Mouse (Mus musculus) myocyte (in vitro differentiated cells): ENCODE data around the gene Alyref2. TPM values are rescaled to one million over a fixed set of nuclear protein-coding genes. Genes with fewer than 3 reads are reported as not detected.

Experiments
- H3K27me3 ChIP-seq: one replicate; pipeline ENCODE4 v1.6.1; 2011; ENCODE audit not compliant: control insufficient read depth, insufficient read depth, insufficient read length
- H3K36me3 ChIP-seq: one replicate; pipeline ENCODE4 v1.6.1; 2011; ENCODE audit not compliant: control insufficient read depth, insufficient read depth
- H3K4me2 ChIP-seq: one replicate; pipeline ENCODE4 v1.6.1; 2011; ENCODE audit warnings: low read depth, control low read depth
- H3K4me3 ChIP-seq: one replicate; pipeline ENCODE4 v1.5.1; 2011; ENCODE audit warnings: mild to moderate bottlenecking, control low read depth, moderate library complexity
- H3K79me2 ChIP-seq: one replicate; pipeline ENCODE4 v1.6.1; 2011; ENCODE audit not compliant: control insufficient read depth, insufficient read depth
- H3ac ChIP-seq: one replicate; pipeline ENCODE4 v1.6.1; 2011; ENCODE audit not compliant: control insufficient read depth, insufficient read length
- CEBPB ChIP-seq: IDR thresholded peaks from 2 replicates; pipeline ENCODE4 v1.6.1; 2011; ENCODE audit warnings: mild to moderate bottlenecking, moderate library complexity; ENCODE audit not compliant: poor library complexity, insufficient read depth, severe bottlenecking
- E2F4 ChIP-seq: IDR thresholded peaks from one replicate; pipeline ENCODE4 v1.6.1; 2011; ENCODE audit warnings: mild to moderate bottlenecking, control low read depth, moderate library complexity; ENCODE audit not compliant: insufficient read depth
- MAX ChIP-seq: IDR thresholded peaks from one replicate; pipeline ENCODE4 v1.6.1; 2011; ENCODE audit warnings: low read depth, mild to moderate bottlenecking, control low read depth
- MYOD1 ChIP-seq, 3 experiments: IDR thresholded peaks; one replicate each; pipeline ENCODE4 v1.6.1; 2011; ENCODE audit warnings: control low read depth in 2 of 3, low read depth in 2 of 3, mild to moderate bottlenecking in 2 of 3, moderate library complexity in 1 of 3; ENCODE audit not compliant: insufficient read length in 2 of 3, control insufficient read depth in 1 of 3
- MYOG ChIP-seq, 3 experiments: IDR thresholded peaks; one replicate each; pipeline ENCODE4 v1.6.1; 2011; ENCODE audit warnings: control low read depth in 2 of 3, low read depth in 2 of 3, mild to moderate bottlenecking in 2 of 3; ENCODE audit not compliant: insufficient read length in 2 of 3, control insufficient read depth in 1 of 3, insufficient read depth in 1 of 3
- POLR2A ChIP-seq: IDR thresholded peaks from one replicate; pipeline ENCODE4 v1.6.1; 2011; ENCODE audit warnings: low read depth, mild to moderate bottlenecking, control low read depth, moderate library complexity; ENCODE audit not compliant: insufficient read length
- POLR2AphosphoS2 ChIP-seq: IDR thresholded peaks from one replicate; pipeline ENCODE4 v1.6.1; 2011; ENCODE audit warnings: low read depth, control low read depth; ENCODE audit not compliant: insufficient read length
- REST ChIP-seq: IDR thresholded peaks from one replicate; pipeline ENCODE4 v1.6.1; 2011; ENCODE audit warnings: mild to moderate bottlenecking, control low read depth, moderate library complexity; ENCODE audit not compliant: insufficient read depth, insufficient read length
- SRF ChIP-seq: IDR thresholded peaks from one replicate; pipeline ENCODE4 v1.6.1; 2011; ENCODE audit warnings: low read depth; ENCODE audit not compliant: control insufficient read depth, insufficient read length
- TCF12 ChIP-seq: IDR thresholded peaks from one replicate; pipeline ENCODE4 v1.6.1; 2011; ENCODE audit warnings: mild to moderate bottlenecking, control low read depth; ENCODE audit not compliant: poor library complexity, insufficient read depth, severe bottlenecking
- TCF3 ChIP-seq: IDR thresholded peaks from one replicate; pipeline ENCODE4 v1.6.1; 2011; ENCODE audit warnings: low read depth, control low read depth; ENCODE audit not compliant: insufficient read length
- USF1 ChIP-seq: IDR thresholded peaks from one replicate; pipeline ENCODE4 v1.6.1; 2011; ENCODE audit warnings: low read depth, mild to moderate bottlenecking, control low read depth, moderate library complexity
- polyA plus RNA-seq: library from polyadenylated mRNA; unstranded; fragments of >200 nt; fragmentation: generic; extraction: Trizol; gene quantifications from one replicate; pipeline ENCODE4 v1.2.1, GENCODE M21; 2012; ENCODE audit warnings: missing spikeins

Alyref2 gene
- polyA plus RNA-seq, 1 experiment, result 6.6 TPM

- H3ac ChIP-seq, result peak overlapping the region; percentile 17
- H3K4me3 ChIP-seq, result peak overlapping the region; percentile 66
- TF ChIP-seq POLR2A (peak; percentile 44), POLR2AphosphoS2 (no peak), MYOG (IDR thresholded peaks at IDR 0.05; ENCODE audit: control insufficient read depth in 1 of 3, insufficient read depth in 1 of 3, insufficient read length in 2 of 3, low read depth in 2 of 3) (peak in 1 of 3 experiments; percentile 75), MYOD1 (IDR thresholded peaks at IDR 0.05; ENCODE audit: control insufficient read depth in 1 of 3, insufficient read length in 2 of 3, low read depth in 2 of 3) (peak in 1 of 3 experiments; percentile 74)
- no peaks in the 10 kb centered on the region for H3K36me3 ChIP-seq
- H3K4me2 ChIP-seq, result peak overlapping the region; percentile 77
- H3K79me2 ChIP-seq, result peaks cover 3% of the 10 kb centered on the region
- H3K27me3 ChIP-seq, result no peaks in the 10 kb centered on the region
Observed at GRCm38 (mm10) chr1:171503592-171504291, 464 bp downstream of the Alyref2 start.

DNA sequence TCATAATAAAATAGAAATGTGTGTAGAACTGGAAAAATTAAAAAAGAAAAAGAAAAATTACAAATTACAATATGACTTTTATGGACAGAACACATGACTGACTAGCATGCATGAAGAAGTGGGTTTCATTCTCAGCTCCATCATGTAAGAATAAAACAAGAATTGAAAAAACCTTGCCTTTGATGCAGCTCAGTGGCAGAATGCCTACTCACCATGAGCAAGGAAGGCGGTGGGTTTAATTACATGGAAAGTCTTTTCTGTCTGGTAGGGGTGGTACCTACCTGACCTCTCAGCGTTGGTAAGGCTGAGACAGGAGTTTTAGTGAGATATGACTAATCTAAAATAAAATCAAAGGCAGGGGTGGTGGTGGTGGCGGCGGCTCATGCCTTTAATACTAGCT, 1.3 kb downstream of the Alyref2 start:
- H3K4me2 ChIP-seq, result peak overlapping the region; percentile 77
- H3K4me3 ChIP-seq, result peak overlapping the region; percentile 66
- peaks cover 3% of the 10 kb centered on the region for H3K79me2 ChIP-seq
- no peaks in the 10 kb centered on the region for H3K36me3 ChIP-seq
- TF ChIP-seq E2F4, result no peak
- TF ChIP-seq MAX, result no peak
- no peak for TF ChIP-seq USF1
- no peak for TF ChIP-seq MYOD1 (IDR thresholded peaks at IDR 0.05; ENCODE audit: control insufficient read depth in 1 of 3, insufficient read length in 2 of 3, low read depth in 2 of 3)
- TF ChIP-seq CEBPB, result no peak
- TF ChIP-seq POLR2A, result no peak
- no peak for TF ChIP-seq TCF12
- no peak for TF ChIP-seq REST
- TF ChIP-seq TCF3, result no peak
- no peak for TF ChIP-seq POLR2AphosphoS2
- TF ChIP-seq MYOG (IDR thresholded peaks at IDR 0.05; ENCODE audit: control insufficient read depth in 1 of 3, insufficient read depth in 1 of 3, insufficient read length in 2 of 3, low read depth in 2 of 3), result no peak
- TF ChIP-seq SRF, result no peak
- H3ac ChIP-seq, result no peak overlapping the region
- H3K27me3 ChIP-seq, result no peaks in the 10 kb centered on the region

DNA sequence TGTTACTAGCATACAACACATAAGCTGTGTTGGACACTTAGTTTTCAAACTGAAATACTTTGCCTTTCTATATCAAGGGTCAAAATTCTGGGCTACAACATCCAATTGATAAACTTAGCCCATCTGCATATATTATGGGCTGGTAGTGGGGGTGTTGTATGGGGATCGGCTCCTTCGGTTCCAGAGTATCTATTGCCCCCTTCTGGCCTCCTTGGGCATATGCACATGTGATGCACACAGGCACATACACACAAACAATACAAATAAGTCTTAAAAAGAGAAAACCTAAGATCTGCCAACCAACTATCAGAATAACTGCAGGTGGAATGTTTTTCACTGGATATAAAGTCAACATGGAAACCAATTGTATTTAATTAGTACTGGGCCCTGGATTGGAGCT, 10.0 kb downstream of the Alyref2 start:
- Histone ChIP-seq H3K4me3 (no peak overlapping the region), H3K79me2 (no peaks in the 10 kb centered on the region), H3ac (no peak overlapping the region), H3K36me3 (no peaks in the 10 kb centered on the region), H3K4me2 (no peak overlapping the region), H3K27me3 (no peaks in the 10 kb centered on the region)
- TF ChIP-seq TCF3 (no peak), MYOG (IDR thresholded peaks at IDR 0.05; ENCODE audit: control insufficient read depth in 1 of 3, insufficient read depth in 1 of 3, insufficient read length in 2 of 3, low read depth in 2 of 3) (no peak), MAX (no peak), POLR2AphosphoS2 (no peak), POLR2A (no peak)

GRCm38 (mm10) chr1:171513760-171514159, 10.5 kb downstream of the Alyref2 start:
- no peaks in the 10 kb centered on the region for H3K36me3 ChIP-seq
- H3K79me2 ChIP-seq, result no peaks in the 10 kb centered on the region
- no peak for TF ChIP-seq MYOD1 (IDR thresholded peaks at IDR 0.05; ENCODE audit: control insufficient read depth in 1 of 3, insufficient read length in 2 of 3, low read depth in 2 of 3)
- TF ChIP-seq USF1, result no peak
- no peak for TF ChIP-seq MYOG (IDR thresholded peaks at IDR 0.05; ENCODE audit: control insufficient read depth in 1 of 3, insufficient read depth in 1 of 3, insufficient read length in 2 of 3, low read depth in 2 of 3)
- no peak for TF ChIP-seq E2F4
- TF ChIP-seq CEBPB, result no peak
- TF ChIP-seq POLR2AphosphoS2, result no peak
- no peak for TF ChIP-seq TCF12
- TF ChIP-seq MAX, result no peak
- H3K4me2 ChIP-seq, result no peak overlapping the region
- no peak overlapping the region for H3K4me3 ChIP-seq
- H3ac ChIP-seq, result no peak overlapping the region
- H3K27me3 ChIP-seq, result no peaks in the 10 kb centered on the region

DNA sequence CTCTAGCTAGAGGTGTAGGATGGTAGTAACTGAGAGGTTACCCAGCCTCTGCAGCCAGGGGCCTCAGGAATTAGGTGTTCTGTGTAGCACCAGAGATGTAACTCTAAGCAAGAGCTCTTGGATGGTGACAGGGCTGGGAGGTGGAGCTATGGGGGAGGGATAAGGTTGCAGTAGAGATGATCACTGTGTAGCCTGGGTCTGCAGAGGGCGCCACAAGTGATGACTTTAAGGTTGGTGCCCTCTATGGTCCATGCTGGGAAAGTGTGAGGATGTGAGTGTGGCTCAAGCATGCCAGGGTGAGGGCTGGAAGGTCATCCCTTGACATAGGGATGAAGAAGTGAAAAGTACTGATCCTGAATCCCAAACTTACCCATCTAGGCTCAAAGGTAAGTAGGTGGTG, 11.8 kb downstream of the Alyref2 start:
- no peaks in the 10 kb centered on the region for H3K79me2 ChIP-seq
- no peak for TF ChIP-seq E2F4
- TF ChIP-seq MYOG (IDR thresholded peaks at IDR 0.05; ENCODE audit: control insufficient read depth in 1 of 3, insufficient read depth in 1 of 3, insufficient read length in 2 of 3, low read depth in 2 of 3), result no peak
- no peak for TF ChIP-seq MAX
- TF ChIP-seq MYOD1 (IDR thresholded peaks at IDR 0.05; ENCODE audit: control insufficient read depth in 1 of 3, insufficient read length in 2 of 3, low read depth in 2 of 3), result no peak
- H3K36me3 ChIP-seq, result no peaks in the 10 kb centered on the region
- H3ac ChIP-seq, result no peak overlapping the region
- no peak overlapping the region for H3K4me2 ChIP-seq
- no peaks in the 10 kb centered on the region for H3K27me3 ChIP-seq
- no peak overlapping the region for H3K4me3 ChIP-seq
